Mouse (Mus musculus) CH12.LX (cell line): Measurements from ENCODE around the gene Gm27021.

ENCODE experiments used
- CTCF ChIP-seq, 2 experiments: IDR thresholded peaks in 1 of 2; conservative IDR thresholded peaks in 1 of 2; 2 replicates each; pipeline ENCODE4 v1.5.1; 2011 to 2012; ENCODE audit warnings: low read depth in 2 of 2, low read length in 2 of 2, improper control_type of control experiment in 1 of 2, inconsistent platforms in 1 of 2, mild to moderate bottlenecking in 1 of 2, moderate library complexity in 1 of 2
- USF2 ChIP-seq: conservative IDR thresholded peaks from 2 replicates; pipeline ENCODE4 v1.6.1; 2011; ENCODE audit warnings: low read depth, low read length, improper control_type of control experiment
- ZC3H11A ChIP-seq: IDR thresholded peaks from 2 replicates; pipeline ENCODE4 v1.6.1; 2012; ENCODE audit warnings: low read depth, mild to moderate bottlenecking, inconsistent platforms, low read length, improper control_type of control experiment
- ZKSCAN1 ChIP-seq: IDR thresholded peaks from 2 replicates; pipeline ENCODE4 v1.6.1; 2012; ENCODE audit warnings: low read depth, inconsistent platforms, low read length, improper control_type of control experiment, borderline replicate concordance
- ZNF384 ChIP-seq: IDR thresholded peaks from 2 replicates; pipeline ENCODE4 v1.6.1; 2012; ENCODE audit warnings: low read depth, low read length, improper control_type of control experiment, inconsistent platforms

DNA sequence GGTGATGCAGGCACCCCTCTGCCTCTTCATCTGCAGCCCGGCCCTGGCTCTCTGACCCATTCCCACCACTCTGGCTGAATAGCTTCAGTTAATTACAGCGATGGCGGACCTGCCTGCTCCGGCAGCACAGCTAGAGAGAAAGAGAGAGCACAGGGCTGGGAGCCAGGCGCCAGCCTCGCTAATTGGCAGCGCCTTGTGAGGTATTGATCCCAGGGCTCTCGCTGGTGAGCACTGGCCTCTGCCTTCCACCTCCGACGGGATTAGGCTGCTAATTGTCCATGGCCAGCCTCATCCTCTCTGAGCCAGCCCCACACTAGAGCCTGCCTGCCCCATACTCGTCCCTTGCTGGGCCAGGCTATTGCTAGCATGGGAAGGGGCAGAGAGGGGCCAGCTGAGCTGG is 108.2 kb downstream of the Gm27021 start:
- TF ChIP-seq USF2 (no peak), CTCF (conservative IDR thresholded peaks at IDR 0.05 in 1 of 2, IDR thresholded peaks at IDR 0.05 in 1 of 2; ENCODE audit: low read depth in 2 of 2, low read length in 2 of 2) (no peak), ZNF384 (no peak), ZC3H11A (no peak), ZKSCAN1 (no peak)
